Mouse (Mus musculus): ENCODE measurements around the gene A630023A22Rik.

A630023A22Rik gene

DNA sequence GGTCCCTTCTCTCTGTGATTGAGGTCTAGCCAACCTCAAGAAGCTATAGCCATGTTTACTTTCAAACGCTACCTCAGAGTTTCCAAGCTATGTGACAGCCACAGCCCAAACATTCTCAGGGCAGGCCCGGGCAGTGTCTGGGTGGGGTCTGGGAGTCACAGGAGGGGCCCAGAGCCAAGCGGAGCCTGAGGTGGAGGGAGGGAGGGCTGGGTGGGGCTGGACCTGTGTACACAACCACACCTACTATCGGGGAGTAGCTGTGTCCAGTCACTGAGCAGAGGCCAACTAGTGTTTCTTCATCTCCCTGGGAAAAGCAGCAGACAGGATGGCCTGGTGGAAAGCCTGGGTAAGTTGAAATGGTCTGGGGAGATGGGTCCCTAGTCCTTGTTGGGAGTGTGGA lies 16.8 kb downstream of the A630023A22Rik start, which contains the start of gene Anxa8:
Anxa8 (plus strand) TSS at position 251 of the 400 bp plus-strand sequence.
- 75% methylated on average over 4 of the region's 4 CpGs for WGBS

GRCm38 (mm10) chr14:34080321-34080997 lies 22.1 kb downstream of the A630023A22Rik start:
- 16% methylated on average over 11 of the region's 11 CpGs for WGBS

DNA sequence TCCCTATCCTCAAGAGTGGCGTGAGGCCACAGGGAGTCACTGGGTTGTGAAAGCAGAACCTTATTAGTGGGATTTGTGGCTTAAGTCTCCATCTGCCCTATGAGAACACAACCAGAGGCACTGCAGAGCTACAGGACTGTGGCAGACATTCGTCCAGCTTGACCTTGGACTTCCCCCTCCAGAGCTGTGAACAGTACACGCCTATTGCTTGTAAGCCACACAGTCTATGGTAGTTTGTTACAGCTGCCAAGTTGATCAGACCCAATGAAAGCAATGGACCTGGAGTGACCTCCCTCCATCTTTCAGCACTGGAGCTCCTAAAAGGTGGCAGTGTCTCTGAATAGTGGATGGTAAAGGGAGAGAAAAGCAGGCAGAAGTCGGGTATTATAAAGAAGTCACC lies 24.3 kb downstream of the A630023A22Rik start:
- WGBS: 78% methylated on average over 4 of the region's 4 CpGs

DNA sequence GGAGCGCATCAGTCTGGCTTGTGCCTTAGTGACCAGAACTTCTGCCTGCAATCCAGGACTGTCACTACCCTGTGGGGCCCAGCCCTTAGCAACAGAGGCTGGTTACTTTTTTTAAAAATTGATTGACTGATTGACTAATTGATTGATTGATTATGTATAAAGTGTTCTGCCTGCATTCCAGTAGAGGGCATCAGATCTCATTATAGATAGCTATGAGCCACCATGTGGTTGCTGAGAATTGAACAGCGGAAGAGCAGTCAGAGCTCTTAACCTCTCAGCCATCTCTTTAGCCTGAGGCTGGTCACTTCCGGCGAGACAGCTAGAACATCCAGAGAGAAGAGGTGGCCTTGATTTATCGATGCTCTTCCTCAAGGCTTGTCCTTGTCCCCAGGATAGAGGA lies 25.3 kb downstream of the A630023A22Rik start:
- WGBS: 70% methylated on average over 5 of the region's 5 CpGs

DNA sequence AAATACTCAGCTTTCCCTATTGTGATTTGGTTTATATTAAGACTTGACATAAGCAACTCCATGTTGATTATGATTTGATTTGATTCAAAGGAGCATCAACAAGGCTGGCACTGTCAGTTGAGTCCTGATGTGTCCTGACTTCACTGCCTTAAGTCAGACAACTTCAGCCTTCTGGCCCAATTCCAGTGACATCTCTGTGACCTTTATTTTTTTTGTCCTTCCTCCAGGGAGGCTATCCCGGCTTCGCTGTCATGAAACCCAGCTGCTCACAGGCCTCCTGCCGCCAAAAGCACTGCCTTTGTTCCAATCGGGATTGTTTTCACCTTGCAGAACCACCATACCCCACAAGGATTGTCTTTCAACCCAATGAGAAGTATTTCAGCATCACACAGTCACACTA lies 27.2 kb downstream of the A630023A22Rik start:
- 71% methylated on average over 4 of the region's 4 CpGs for WGBS

GRCm38 (mm10) chr14:34071665-34072064 lies 30.9 kb downstream of the A630023A22Rik start:
- WGBS: 79% methylated on average over 6 of the region's 6 CpGs

- 94% methylated on average over 6 of the region's 6 CpGs for WGBS
Observed at GRCm38 (mm10) chr14:34052516-34052915, 50.0 kb downstream of the A630023A22Rik start, which contains the start of gene Antxrl. TSS of gene Antxrl (plus strand) at chr14:34052707.

DNA sequence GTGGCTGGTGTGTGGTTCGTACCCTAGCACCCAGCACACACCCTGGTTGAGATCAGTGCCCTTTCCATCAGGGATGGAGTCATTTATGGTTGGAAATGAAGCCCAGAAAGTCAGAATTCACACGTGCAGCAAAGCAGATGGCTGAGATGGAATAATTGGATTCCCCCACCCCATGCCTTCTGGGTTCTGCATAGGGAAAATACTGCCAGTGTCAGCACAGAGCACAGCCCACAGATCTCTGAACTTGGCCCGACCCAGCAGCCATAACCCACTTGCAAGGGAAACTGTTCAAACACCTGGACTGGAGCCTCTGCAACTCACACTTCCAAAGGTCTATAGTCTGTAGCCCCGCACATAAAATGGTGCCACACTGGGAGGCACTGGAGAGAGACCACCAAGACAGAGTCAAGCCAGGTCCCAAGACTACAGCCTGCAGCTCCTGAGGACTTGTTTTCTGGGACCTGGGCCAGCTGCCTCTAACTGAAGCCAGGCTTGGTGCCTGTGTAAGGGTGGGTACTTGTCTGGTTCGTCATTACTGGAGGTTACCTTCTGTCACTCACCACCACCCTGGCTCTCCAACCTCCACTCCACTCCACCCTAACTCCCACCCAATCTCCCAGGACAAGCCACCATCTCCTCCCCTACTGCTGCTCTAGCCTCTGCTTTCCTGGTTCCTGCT lies 52.3 kb downstream of the A630023A22Rik start:
- 62% methylated on average over 5 of the region's 5 CpGs for WGBS

DNA sequence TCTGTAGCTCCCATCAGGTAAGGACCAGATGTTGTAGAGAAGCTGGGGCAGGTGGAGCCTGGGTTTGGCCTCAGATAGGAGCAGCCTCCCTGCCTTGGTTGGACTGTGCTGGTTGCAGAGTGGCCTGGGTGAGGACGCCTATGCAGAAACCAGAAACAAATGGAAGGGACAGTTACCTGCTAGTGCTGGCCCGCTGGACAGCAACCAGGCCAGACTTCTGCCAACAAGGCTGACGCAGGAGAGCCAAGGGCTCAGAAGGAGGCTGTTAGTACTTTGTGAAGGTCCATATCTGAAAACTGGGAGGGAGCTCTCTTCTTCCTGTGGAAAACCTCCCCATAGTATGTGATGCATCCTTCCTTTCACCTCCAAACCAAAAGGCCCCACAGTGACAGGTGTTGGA lies 59.2 kb downstream of the A630023A22Rik start:
- WGBS: 90% methylated on average over 3 of the region's 3 CpGs

DNA sequence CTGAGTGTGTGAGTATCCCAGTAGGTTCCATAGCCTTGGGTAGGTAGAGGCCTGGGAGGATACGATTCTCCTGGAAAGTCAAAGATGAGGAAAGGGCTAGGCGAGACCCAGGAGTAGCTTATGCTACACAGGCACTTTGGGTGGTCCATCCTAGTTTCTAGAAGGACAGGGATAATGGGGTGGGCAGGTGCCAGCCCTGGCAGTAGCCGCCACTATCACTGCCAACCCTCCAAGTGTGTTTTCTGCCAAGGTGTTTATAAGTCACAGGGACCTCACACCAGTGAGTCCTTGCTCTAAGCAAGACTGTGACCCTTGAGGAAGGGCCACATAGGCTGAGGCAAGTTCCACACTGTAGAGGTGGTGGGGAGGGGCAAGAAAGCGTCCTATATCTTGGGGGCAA lies 61.3 kb downstream of the A630023A22Rik start:
- 86% methylated on average over 4 of the region's 4 CpGs for WGBS

DNA sequence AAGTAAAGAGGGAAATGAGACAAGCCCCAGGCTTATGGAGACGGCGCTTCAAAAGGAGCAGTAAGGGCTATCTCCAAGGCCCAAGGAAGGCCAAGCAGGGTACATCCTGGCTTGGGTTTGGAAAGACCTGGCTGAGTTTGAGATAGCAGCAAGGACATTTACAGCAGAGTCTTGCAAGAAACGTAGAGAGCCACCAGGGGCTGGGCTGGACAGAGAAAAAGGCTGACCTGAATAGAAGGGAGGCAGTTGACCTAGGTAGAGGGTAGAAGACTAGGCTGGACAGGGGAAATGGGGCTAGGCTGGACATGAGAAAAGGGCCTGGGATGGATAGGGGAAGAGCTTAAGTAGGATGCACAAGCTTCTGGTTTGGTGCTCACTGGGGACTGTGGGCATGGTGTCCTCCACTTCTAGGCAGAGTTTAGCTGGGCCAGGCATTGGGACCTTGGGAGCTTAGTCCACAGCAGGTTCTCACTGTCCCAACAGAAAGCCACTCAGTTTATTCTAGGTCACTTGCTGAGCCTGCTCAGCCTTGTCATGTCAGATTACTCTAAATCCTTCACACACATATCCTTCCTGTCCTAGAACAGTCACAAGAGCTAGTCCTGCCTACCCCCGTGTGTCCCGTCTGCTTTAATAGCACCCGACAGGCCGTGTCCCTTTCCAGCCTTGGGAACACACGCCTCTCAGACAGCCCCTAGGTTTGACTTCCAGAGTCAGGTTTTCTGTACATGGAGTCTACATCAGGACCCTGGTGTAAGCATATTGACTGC lies 68.5 kb downstream of the A630023A22Rik start:
- WGBS: 94% methylated on average over 8 of the region's 8 CpGs

DNA sequence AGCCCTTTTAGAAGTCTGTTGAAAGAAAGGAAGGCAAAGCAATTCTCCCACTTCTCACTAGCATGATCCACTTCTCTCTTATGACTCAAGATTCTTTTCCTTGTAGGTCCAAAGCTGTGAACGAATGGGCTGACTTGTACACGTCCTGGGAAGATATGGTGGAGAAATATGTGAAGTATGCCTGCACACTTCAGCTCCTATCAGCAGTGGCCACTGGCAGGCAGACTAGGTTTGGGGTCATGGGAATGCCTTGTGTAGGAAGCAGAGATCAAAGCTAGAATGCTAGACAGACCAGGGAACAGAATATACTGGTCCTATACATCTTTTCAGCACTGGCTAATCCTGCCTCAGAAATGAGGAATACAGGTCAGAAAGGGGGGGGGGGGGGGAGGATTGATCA lies 75.8 kb downstream of the A630023A22Rik start:
- 79% methylated on average over 2 of the region's 2 CpGs for WGBS

GRCm38 (mm10) chr14:34016938-34017337 lies 85.6 kb downstream of the A630023A22Rik start:
- WGBS: 85% methylated on average over 2 of the region's 2 CpGs

DNA sequence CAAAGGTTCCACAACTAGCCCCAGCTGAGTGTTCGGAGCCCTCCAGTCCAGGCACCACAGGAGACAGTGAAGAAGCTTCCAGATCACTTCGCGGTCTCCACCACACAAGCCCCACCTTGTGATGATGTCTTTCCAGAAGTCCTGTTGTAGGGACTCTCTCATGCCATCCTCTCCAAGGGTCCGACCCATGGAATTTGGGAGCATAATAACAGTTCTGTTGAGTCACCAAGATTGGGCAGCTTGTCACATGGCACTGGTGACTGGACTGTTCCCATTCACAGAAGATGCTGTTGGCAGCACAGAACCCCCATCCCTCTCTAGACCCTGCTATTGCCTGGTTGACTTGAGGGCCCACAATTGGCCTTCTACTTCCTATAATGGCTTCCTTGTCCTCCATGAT lies 86.2 kb downstream of the A630023A22Rik start, which contains the start of gene Gm5460:
Gm5460 (plus strand) TSS at position 378 of the 400 bp plus-strand sequence.
- 92% methylated on average over 4 of the region's 4 CpGs for WGBS

DNA sequence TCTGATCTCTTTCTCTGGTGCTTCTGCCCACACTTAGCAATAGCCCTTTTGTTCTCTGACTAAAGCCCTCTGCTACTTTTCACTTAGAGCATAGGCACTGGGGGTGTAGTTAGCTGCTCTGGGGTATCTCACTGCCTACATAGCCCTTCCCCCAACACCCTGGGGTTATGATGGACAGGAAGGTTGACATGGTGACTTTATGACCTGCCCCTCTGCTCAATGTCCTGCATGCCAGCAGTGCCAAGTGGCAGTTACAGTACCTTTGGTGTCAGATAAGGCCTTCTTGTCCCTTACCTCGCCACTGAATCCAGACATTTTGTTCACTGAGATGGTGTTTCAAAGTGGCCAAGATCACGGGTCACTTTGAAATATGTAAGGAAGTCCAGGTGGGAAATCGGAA lies 87.5 kb downstream of the A630023A22Rik start, which contains the start of gene Gm30083:
Gm30083 (minus strand) TSS at position 120 of the 400 bp plus-strand sequence.
- WGBS: 92% methylated on average over 3 of the region's 3 CpGs

GRCm38 (mm10) chr14:34002358-34002757 lies 100.2 kb downstream of the A630023A22Rik start:
- WGBS: 91% methylated on average over 5 of the region's 5 CpGs
